ENCODE assay signal across 20 mouse cellular contexts in genomic region chr10:111665834-111666233, GRCm38 (mm10).
DNase-seq lines count a peak whose midpoint lies in the region; ATAC-seq and TF ChIP-seq lines count a peak whose summit lies in the region.
"Had no signal": no experiment of that assay in that cellular context is flagged by ENCODE, and none has a peak within 500 bp of the region (broad histone marks: within the 10 kb centered on the region; RNA-seq: fewer than 3 reads in every experiment).

No protein-coding gene starts in this region.

- ATAC-seq in hindbrain, postnatal 0 days = peak; percentile 71
- no peak for ATAC-seq in hindbrain, embryonic 11.5 days (ENCODE audit: low FRiP score)
- ATAC-seq in intestine, embryonic 15.5 days = no peak
- ATAC-seq: liver, postnatal 0 days had no signal

- no peak overlapping the region for H3K27ac ChIP-seq in hindbrain, postnatal 0 days
- no peak overlapping the region for H3K27ac ChIP-seq in hindbrain, embryonic 11.5 days (ENCODE audit: low read depth, low read length)
- H3K27ac ChIP-seq in intestine, embryonic 15.5 days = no peak overlapping the region
- H3K27ac ChIP-seq: embryonic facial prominence, embryonic 15.5 days; neural tube, embryonic 13.5 days had no signal

- no peaks in the 10 kb centered on the region for H3K36me3 ChIP-seq in hindbrain, postnatal 0 days (ENCODE audit: insufficient read depth, low read length)
- H3K36me3 ChIP-seq in hindbrain, embryonic 11.5 days (ENCODE audit: control insufficient read depth, insufficient read depth, low read length) = no peaks in the 10 kb centered on the region
- no peaks in the 10 kb centered on the region for H3K36me3 ChIP-seq in intestine, embryonic 15.5 days
- H3K36me3 ChIP-seq: embryonic facial prominence, embryonic 15.5 days; neural tube, embryonic 13.5 days had no signal

- TF ChIP-seq CTCF in hindbrain, postnatal 0 days (IDR thresholded peaks at IDR 0.05; ENCODE audit: low read depth) = no peak

- 58% methylated on average over 14 of the region's 14 CpGs for WGBS in hindbrain, postnatal 0 days
- WGBS in hindbrain, embryonic 11.5 days = 87% methylated on average over 14 of the region's 14 CpGs
- 80% methylated on average over 14 of the region's 14 CpGs for WGBS in intestine, embryonic 15.5 days

- no peaks in the 10 kb centered on the region for H3K9me3 ChIP-seq in hindbrain, postnatal 0 days (ENCODE audit: low read length)
- H3K9me3 ChIP-seq in hindbrain, embryonic 11.5 days (ENCODE audit: control insufficient read depth, low read length) = no peaks in the 10 kb centered on the region
- no peaks in the 10 kb centered on the region for H3K9me3 ChIP-seq in intestine, embryonic 15.5 days
- H3K9me3 ChIP-seq: embryonic facial prominence, embryonic 15.5 days; neural tube, embryonic 13.5 days had no signal

- H3K9ac ChIP-seq in hindbrain, postnatal 0 days (replicated peaks; ENCODE audit: low read length) = no peak overlapping the region
- H3K9ac ChIP-seq in hindbrain, embryonic 11.5 days (ENCODE audit: low read depth, low read length) = no peak overlapping the region
- H3K9ac ChIP-seq in intestine, embryonic 15.5 days = no peak overlapping the region
- H3K9ac ChIP-seq: embryonic facial prominence, embryonic 15.5 days; liver, postnatal 0 days; neural tube, embryonic 13.5 days had no signal

- no peak overlapping the region for H3K4me3 ChIP-seq in hindbrain, postnatal 0 days (ENCODE audit: low read length)
- no peak overlapping the region for H3K4me3 ChIP-seq in hindbrain, embryonic 11.5 days (ENCODE audit: low read depth, low read length)
- no peak overlapping the region for H3K4me3 ChIP-seq in intestine, embryonic 15.5 days (replicated peaks)
- H3K4me3 ChIP-seq: embryonic facial prominence, embryonic 15.5 days; neural tube, embryonic 13.5 days had no signal

- no peaks in the 10 kb centered on the region for H3K27me3 ChIP-seq in hindbrain, postnatal 0 days (ENCODE audit: insufficient read depth, low read length)
- H3K27me3 ChIP-seq in hindbrain, embryonic 11.5 days (ENCODE audit: control insufficient read depth, insufficient read depth, low read length) = no peaks in the 10 kb centered on the region
- no peaks in the 10 kb centered on the region for H3K27me3 ChIP-seq in intestine, embryonic 15.5 days (replicated peaks)
- H3K27me3 ChIP-seq: CH12.LX; embryonic facial prominence, embryonic 15.5 days; neural tube, embryonic 13.5 days had no signal

- DNase-seq in cerebellum, postnatal 25 days = peak; percentile 35 to 51
- DNase-seq in cerebellum, adult 9-11 months = no peak
- peak; percentile 59 for DNase-seq in hindbrain, postnatal 0 days (ENCODE audit: low spot score)
- no peak for DNase-seq in hindbrain, embryonic 11.5 days (ENCODE audit: low spot score)
- DNase-seq in right cerebral cortex, adult 18-20 months = peak; percentile 12
- DNase-seq in right cerebral cortex, postnatal 14 days = no peak
- DNase-seq in telencephalon, adult 2 months (ENCODE audit: low read depth, low spot score) = peak; percentile 35
- DNase-seq: adrenal gland, adult 2 months; cerebellum, adult 11 months; embryo, embryonic 11 days; gastrocnemius, postnatal 25 days; kidney, adult 8-10 months; kidney, postnatal 36 days; liver; liver, postnatal 0 days; thymus, adult 18-20 months had no signal

- H3K4me2 ChIP-seq in hindbrain, postnatal 0 days (ENCODE audit: low read depth, low read length) = no peak overlapping the region
- no peak overlapping the region for H3K4me2 ChIP-seq in hindbrain, embryonic 11.5 days (replicated peaks; ENCODE audit: low read depth, low read length)
- H3K4me2 ChIP-seq in intestine, embryonic 15.5 days (replicated peaks) = no peak overlapping the region
- H3K4me2 ChIP-seq: embryonic facial prominence, embryonic 15.5 days; neural tube, embryonic 13.5 days had no signal

- no peaks in the 10 kb centered on the region; the same call in 1 of the 2 replicates for H3K4me1 ChIP-seq in hindbrain, postnatal 0 days (ENCODE audit: insufficient read depth, low read length)
- no peaks in the 10 kb centered on the region for H3K4me1 ChIP-seq in hindbrain, embryonic 11.5 days (replicated peaks; ENCODE audit: control insufficient read depth, insufficient read depth, low read length)
- peaks cover 10% of the 10 kb centered on the region for H3K4me1 ChIP-seq in intestine, embryonic 15.5 days (replicated peaks)

Comparison
In these comparisons a context has a peak if more than half of its experiments do, and no peak if none do; other contexts are left out.
1. DNase-seq: peak in cerebellum, postnatal 25 days (2 of 2), hindbrain, postnatal 0 days (single experiment), right cerebral cortex, adult 18-20 months (single experiment) and telencephalon, adult 2 months (single experiment); none in cerebellum, adult 9-11 months (single experiment), hindbrain, embryonic 11.5 days (single experiment) and right cerebral cortex, postnatal 14 days (single experiment).